Mouse (Mus musculus): ENCODE measurements around the gene Fcgrt.
"Not testable (repeated sequence)": the region's sequence is repeated elsewhere in the genome, so short reads cannot be mapped to it uniquely, and the experiment has no call there.

Fcgrt gene

GRCm38 (mm10) chr7:45103652-45104180 lies at the start of gene Fcgrt:
TSS of gene Fcgrt (minus strand) at chr7:45103851.
- DNase-seq: peak; percentile 93

- not testable (repeated sequence) for DNase-seq
Observed at GRCm38 (mm10) chr7:45153052-45153451, 49.4 kb upstream of the Fcgrt start.

GRCm38 (mm10) chr7:45151303-45151702 lies 47.7 kb upstream of the Fcgrt start:
- peak; percentile 64 for DNase-seq

- no peak for DNase-seq
Observed at GRCm38 (mm10) chr7:45150321-45150720, 46.7 kb upstream of the Fcgrt start.

- peak; percentile 54 for DNase-seq
Observed at GRCm38 (mm10) chr7:45149545-45149944, 45.9 kb upstream of the Fcgrt start.

GRCm38 (mm10) chr7:45148534-45149098 lies 45.0 kb upstream of the Fcgrt start:
- DNase-seq: no peak

- no peak for DNase-seq
Observed at GRCm38 (mm10) chr7:45147899-45148298, 44.2 kb upstream of the Fcgrt start.

GRCm38 (mm10) chr7:45147267-45147666 lies 43.6 kb upstream of the Fcgrt start:
- DNase-seq: no peak

GRCm38 (mm10) chr7:45145460-45145859 lies 41.8 kb upstream of the Fcgrt start:
- no peak for DNase-seq

GRCm38 (mm10) chr7:45144368-45145174 lies 40.9 kb upstream of the Fcgrt start:
- DNase-seq: no peak

GRCm38 (mm10) chr7:45141914-45142313 lies 38.3 kb upstream of the Fcgrt start:
- no peak for DNase-seq

GRCm38 (mm10) chr7:45141319-45141718 lies 37.7 kb upstream of the Fcgrt start:
- DNase-seq: no peak

GRCm38 (mm10) chr7:45139904-45140723 lies 36.5 kb upstream of the Fcgrt start:
- no peak for DNase-seq

- no peak for DNase-seq
Observed at GRCm38 (mm10) chr7:45138403-45138802, 34.8 kb upstream of the Fcgrt start.

- DNase-seq: no peak
Observed at GRCm38 (mm10) chr7:45137171-45138006, 33.7 kb upstream of the Fcgrt start.

GRCm38 (mm10) chr7:45135993-45136567 lies 32.4 kb upstream of the Fcgrt start, which contains the start of the genes Gm45713 and Flt3l:
TSS of gene Gm45713 (minus strand) at chr7:45136231.
TSS of gene Flt3l (minus strand) at chr7:45136432.
- DNase-seq: peak; percentile 97

GRCm38 (mm10) chr7:45135370-45135769 lies 31.7 kb upstream of the Fcgrt start:
- no peak for DNase-seq

GRCm38 (mm10) chr7:45134544-45135026 lies 30.9 kb upstream of the Fcgrt start:
- DNase-seq: peak; percentile 25

- no peak for DNase-seq
Observed at GRCm38 (mm10) chr7:45133446-45134159, 30.0 kb upstream of the Fcgrt start.

- DNase-seq: no peak
Observed at GRCm38 (mm10) chr7:45131850-45132249, 28.2 kb upstream of the Fcgrt start.

Data from lung, postnatal 14 days (tissue).